Mouse (Mus musculus) heart, adult 2 months (tissue): ENCODE results near the gene Aptx.

Source experiments
- CTCF ChIP-seq: fragments of 200-600 bp; IDR thresholded peaks from 2 replicates; pipeline ENCODE4 v1.8.1; 2022; ENCODE audit warnings: antibody characterized with exemption, mild to moderate bottlenecking, moderate library complexity
- EP300 ChIP-seq: fragments of 200-500 bp; IDR thresholded peaks from 2 replicates; pipeline ENCODE4 v1.6.1; 2011; ENCODE audit warnings: low read depth, low read length, control low read depth; ENCODE audit not compliant: insufficient read depth

DNA sequence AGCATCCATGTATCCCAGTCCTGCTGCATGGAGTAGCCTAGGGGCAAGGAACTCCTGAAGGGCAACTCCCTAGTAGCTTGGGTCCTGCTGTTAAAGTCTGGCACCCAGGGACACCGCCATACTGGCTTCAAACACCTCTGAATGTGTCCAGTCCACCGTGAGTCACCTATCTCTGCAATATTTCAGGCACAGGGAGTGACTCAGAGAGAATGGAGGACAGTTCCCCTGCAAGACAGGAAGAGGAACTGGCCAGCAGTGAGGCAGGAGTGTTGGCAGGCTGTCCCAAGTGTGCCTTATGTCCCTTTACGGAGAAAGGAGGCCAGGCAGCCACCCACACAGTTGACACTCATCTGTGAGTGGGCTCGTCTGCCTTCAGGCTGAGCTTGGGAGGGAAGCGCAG lies 53.9 kb downstream of the Aptx start:
- TF ChIP-seq EP300: no peak
- TF ChIP-seq CTCF: no peak
